Mouse (Mus musculus): ENCODE results near the gene Cyb5rl. TPM values are rescaled to one million over a fixed set of nuclear protein-coding genes. Genes with fewer than 3 reads are reported as not detected.

Gene Cyb5rl
- polyA plus RNA-seq, 1 experiment from 2014 or later = 5.9 TPM

Other genes with a start within 250 kb of the Cyb5rl start
- 71.1 and 89.0 TPM in 2 replicates for gene Ssbp3, start 156.3 kb upstream of the Cyb5rl start, polyA plus RNA-seq (2014; fragmentation: Nextera tagmentation; extraction: Ambion mirVana)
- 122 and 128 TPM in 2 replicates for gene Mrpl37, start 120 bp upstream of the Cyb5rl start, polyA plus RNA-seq (2014; fragmentation: Nextera tagmentation; extraction: Ambion mirVana)
- gene Cdcp2, start 29.9 kb downstream of the Cyb5rl start, polyA plus RNA-seq (2014; fragmentation: Nextera tagmentation; extraction: Ambion mirVana) = not detected in 2 replicates
- gene Tmem59, start 111.4 kb downstream of the Cyb5rl start, polyA plus RNA-seq (2014; fragmentation: Nextera tagmentation; extraction: Ambion mirVana) = 221 and 223 TPM in 2 replicates
- 23.0 and 32.3 TPM in 2 replicates for gene Tceanc2, start 112.1 kb downstream of the Cyb5rl start, polyA plus RNA-seq (2014; fragmentation: Nextera tagmentation; extraction: Ambion mirVana)
- gene Ldlrad1, start 142.2 kb downstream of the Cyb5rl start, polyA plus RNA-seq (2014; fragmentation: Nextera tagmentation; extraction: Ambion mirVana) = not detected in 2 replicates
- gene Lrrc42, start 186.5 kb downstream of the Cyb5rl start, polyA plus RNA-seq (2014; fragmentation: Nextera tagmentation; extraction: Ambion mirVana) = 40.7 and 41.1 TPM in 2 replicates
- 14.8 and 16.0 TPM in 2 replicates for gene Hspb11, start 186.6 kb downstream of the Cyb5rl start, polyA plus RNA-seq (2014; fragmentation: Nextera tagmentation; extraction: Ambion mirVana)
- 0.12 TPM in 1 of 2 replicates, not detected in the other for gene Dio1, start 240.2 kb downstream of the Cyb5rl start, polyA plus RNA-seq (2014; fragmentation: Nextera tagmentation; extraction: Ambion mirVana)
- 39.0 and 45.5 TPM in 2 replicates for gene Yipf1, start 247.4 kb downstream of the Cyb5rl start, polyA plus RNA-seq (2014; fragmentation: Nextera tagmentation; extraction: Ambion mirVana)

All from liver, embryonic 11.5 days (tissue).